Mouse (Mus musculus): ENCODE data around the gene Zmiz2. TPM values are rescaled to one million over a fixed set of nuclear protein-coding genes. Genes with fewer than 3 reads are reported as not detected.
"Not testable (repeated sequence)": the region's sequence is repeated elsewhere in the genome, so short reads cannot be mapped to it uniquely, and the experiment has no call there.

Gene Zmiz2
- polyA plus RNA-seq, 1 experiment: 37.1 TPM

GRCm38 (mm10) chr11:6444077-6444853 is 55.4 kb downstream of the Zmiz2 start, which contains the start of gene H2afv:
Gene H2afv, minus strand, starts transcription at chr11:6444443.
- H3K36me3 ChIP-seq (ENCODE audit: control insufficient read depth, insufficient read depth): no peaks in the 10 kb centered on the region
- H3ac ChIP-seq (ENCODE audit: control insufficient read depth, insufficient read length): peak within 1 kb of the TSS; percentile 12
- no peaks in the 10 kb centered on the region for H3K27me3 ChIP-seq (ENCODE audit: control insufficient read depth, insufficient read depth, insufficient read length)
- peak within 1 kb of the TSS; percentile 50 for H3K4me3 ChIP-seq
- peaks cover 46% of the 10 kb centered on the region for H3K79me2 ChIP-seq (ENCODE audit: control insufficient read depth, insufficient read depth)
- H3K4me2 ChIP-seq (ENCODE audit: low read depth): peak within 1 kb of the TSS; percentile 95
- no peak for TF ChIP-seq TCF3 (IDR thresholded peaks at IDR 0.05; ENCODE audit: insufficient read length, low read depth)
- 0 out of 2 replicates have a peak, but pooled peaks have one; percentile 60 for TF ChIP-seq CEBPB (IDR thresholded peaks at IDR 0.05; ENCODE audit: insufficient read depth, poor library complexity, severe bottlenecking)
- no peak for TF ChIP-seq TCF12 (IDR thresholded peaks at IDR 0.05; ENCODE audit: insufficient read depth, poor library complexity, severe bottlenecking)
- peak; percentile 71 for TF ChIP-seq POLR2AphosphoS2 (IDR thresholded peaks at IDR 0.05; ENCODE audit: insufficient read length, low read depth)
- TF ChIP-seq E2F4 (IDR thresholded peaks at IDR 0.05; ENCODE audit: insufficient read depth): peak; percentile 87
- peak; percentile 76 for TF ChIP-seq POLR2A (IDR thresholded peaks at IDR 0.05; ENCODE audit: insufficient read length, low read depth)
- peak in 1 of 3 experiments; percentile 63 for TF ChIP-seq MYOG (IDR thresholded peaks at IDR 0.05; ENCODE audit: control insufficient read depth in 1 of 3, insufficient read depth in 1 of 3, insufficient read length in 2 of 3, low read depth in 2 of 3)
- TF ChIP-seq MAX (IDR thresholded peaks at IDR 0.05; ENCODE audit: low read depth): peak; percentile 3
- TF ChIP-seq SRF (IDR thresholded peaks at IDR 0.05; ENCODE audit: control insufficient read depth, insufficient read length, low read depth): no peak
- TF ChIP-seq REST (IDR thresholded peaks at IDR 0.05; ENCODE audit: insufficient read depth, insufficient read length): no peak
- TF ChIP-seq USF1 (IDR thresholded peaks at IDR 0.05; ENCODE audit: low read depth): no peak
- TF ChIP-seq MYOD1 (IDR thresholded peaks at IDR 0.05; ENCODE audit: control insufficient read depth in 1 of 3, insufficient read length in 2 of 3, low read depth in 2 of 3): peak in 2 of 3 experiments; percentile 41 to 56

GRCm38 (mm10) chr11:6445441-6445840 is 56.6 kb downstream of the Zmiz2 start:
- Histone ChIP-seq H3K4me2 (ENCODE audit: low read depth) (peak overlapping the region; percentile 95), H3K4me3 (peak overlapping the region; percentile 50), H3K36me3 (ENCODE audit: control insufficient read depth, insufficient read depth) (no peaks in the 10 kb centered on the region), H3K79me2 (ENCODE audit: control insufficient read depth, insufficient read depth) (peaks cover 34% of the 10 kb centered on the region), H3ac (ENCODE audit: control insufficient read depth, insufficient read length) (no peak overlapping the region), H3K27me3 (ENCODE audit: control insufficient read depth, insufficient read depth, insufficient read length) (no peaks in the 10 kb centered on the region)
- TF ChIP-seq POLR2AphosphoS2 (IDR thresholded peaks at IDR 0.05; ENCODE audit: insufficient read length, low read depth) (no peak), MYOG (IDR thresholded peaks at IDR 0.05; ENCODE audit: control insufficient read depth in 1 of 3, insufficient read depth in 1 of 3, insufficient read length in 2 of 3, low read depth in 2 of 3) (no peak), E2F4 (IDR thresholded peaks at IDR 0.05; ENCODE audit: insufficient read depth) (no peak)

- H3K79me2 ChIP-seq (ENCODE audit: control insufficient read depth, insufficient read depth): peaks cover 29% of the 10 kb centered on the region
- TF ChIP-seq SRF (IDR thresholded peaks at IDR 0.05; ENCODE audit: control insufficient read depth, insufficient read length, low read depth) (no peak), POLR2A (IDR thresholded peaks at IDR 0.05; ENCODE audit: insufficient read length, low read depth) (no peak), USF1 (IDR thresholded peaks at IDR 0.05; ENCODE audit: low read depth) (no peak), TCF12 (IDR thresholded peaks at IDR 0.05; ENCODE audit: insufficient read depth, poor library complexity, severe bottlenecking) (no peak), POLR2AphosphoS2 (IDR thresholded peaks at IDR 0.05; ENCODE audit: insufficient read length, low read depth) (no peak), MYOD1 (IDR thresholded peaks at IDR 0.05; ENCODE audit: control insufficient read depth in 1 of 3, insufficient read length in 2 of 3, low read depth in 2 of 3) (no peak), MAX (IDR thresholded peaks at IDR 0.05; ENCODE audit: low read depth) (no peak), TCF3 (IDR thresholded peaks at IDR 0.05; ENCODE audit: insufficient read length, low read depth) (no peak), E2F4 (IDR thresholded peaks at IDR 0.05; ENCODE audit: insufficient read depth) (no peak)
Observed at GRCm38 (mm10) chr11:6445951-6446350, 57.1 kb downstream of the Zmiz2 start.

GRCm38 (mm10) chr11:6447493-6447892 is 58.6 kb downstream of the Zmiz2 start:
- Histone ChIP-seq H3K79me2 (ENCODE audit: control insufficient read depth, insufficient read depth) (peaks cover 14% of the 10 kb centered on the region), H3K27me3 (ENCODE audit: control insufficient read depth, insufficient read depth, insufficient read length) (no peaks in the 10 kb centered on the region), H3K36me3 (ENCODE audit: control insufficient read depth, insufficient read depth) (no peaks in the 10 kb centered on the region), H3K4me3 (no peak overlapping the region), H3ac (ENCODE audit: control insufficient read depth, insufficient read length) (no peak overlapping the region), H3K4me2 (ENCODE audit: low read depth) (no peak overlapping the region)
- TF ChIP-seq TCF12 (IDR thresholded peaks at IDR 0.05; ENCODE audit: insufficient read depth, poor library complexity, severe bottlenecking) (no peak), CEBPB (IDR thresholded peaks at IDR 0.05; ENCODE audit: insufficient read depth, poor library complexity, severe bottlenecking) (no peak), USF1 (IDR thresholded peaks at IDR 0.05; ENCODE audit: low read depth) (no peak), SRF (IDR thresholded peaks at IDR 0.05; ENCODE audit: control insufficient read depth, insufficient read length, low read depth) (no peak), TCF3 (IDR thresholded peaks at IDR 0.05; ENCODE audit: insufficient read length, low read depth) (no peak), POLR2A (IDR thresholded peaks at IDR 0.05; ENCODE audit: insufficient read length, low read depth) (no peak), MAX (IDR thresholded peaks at IDR 0.05; ENCODE audit: low read depth) (no peak), MYOG (IDR thresholded peaks at IDR 0.05; ENCODE audit: control insufficient read depth in 1 of 3, insufficient read depth in 1 of 3, insufficient read length in 2 of 3, low read depth in 2 of 3) (no peak), E2F4 (IDR thresholded peaks at IDR 0.05; ENCODE audit: insufficient read depth) (no peak), POLR2AphosphoS2 (IDR thresholded peaks at IDR 0.05; ENCODE audit: insufficient read length, low read depth) (no peak)

More at GRCm38 (mm10) chr11:6445951-6446350, 57.1 kb downstream of the Zmiz2 start:
- Histone ChIP-seq H3K36me3 (ENCODE audit: control insufficient read depth, insufficient read depth) (no peaks in the 10 kb centered on the region), H3K4me2 (ENCODE audit: low read depth) (no peak overlapping the region), H3K27me3 (ENCODE audit: control insufficient read depth, insufficient read depth, insufficient read length) (no peaks in the 10 kb centered on the region), H3ac (ENCODE audit: control insufficient read depth, insufficient read length) (no peak overlapping the region), H3K4me3 (no peak overlapping the region)

- H3K4me3 ChIP-seq; H3K27me3 ChIP-seq (ENCODE audit: control insufficient read depth, insufficient read depth, insufficient read length); H3K36me3 ChIP-seq (ENCODE audit: control insufficient read depth, insufficient read depth); H3ac ChIP-seq (ENCODE audit: control insufficient read depth, insufficient read length); H3K4me2 ChIP-seq (ENCODE audit: low read depth); H3K79me2 ChIP-seq (ENCODE audit: control insufficient read depth, insufficient read depth): not testable (repeated sequence)
Observed at GRCm38 (mm10) chr11:6448155-6448554, 59.3 kb downstream of the Zmiz2 start.

Other genes with a start within 250 kb of the Zmiz2 start
- 0.07 TPM for gene A730071L15Rik, start 189.0 kb upstream of the Zmiz2 start, polyA plus RNA-seq (2012; fragmentation: generic; extraction: Trizol)
- gene Nudcd3, start 188.7 kb upstream of the Zmiz2 start, polyA plus RNA-seq (2012; fragmentation: generic; extraction: Trizol): 67.1 TPM
- gene Npc1l1, start 158.9 kb upstream of the Zmiz2 start, polyA plus RNA-seq (2012; fragmentation: generic; extraction: Trizol): 0.07 TPM
- 55.7 TPM for gene Ddx56, start 121.3 kb upstream of the Zmiz2 start, polyA plus RNA-seq (2012; fragmentation: generic; extraction: Trizol)
- 66.9 TPM for gene Tmed4, start 114.2 kb upstream of the Zmiz2 start, polyA plus RNA-seq (2012; fragmentation: generic; extraction: Trizol)
- 127 TPM for gene Ogdh, start 97.4 kb upstream of the Zmiz2 start, polyA plus RNA-seq (2012; fragmentation: generic; extraction: Trizol)
- 3,065 TPM for gene Ppia, start 26.4 kb downstream of the Zmiz2 start, polyA plus RNA-seq (2012; fragmentation: generic; extraction: Trizol)
- 175 TPM for gene H2afv, start 55.4 kb downstream of the Zmiz2 start, polyA plus RNA-seq (2012; fragmentation: generic; extraction: Trizol)
- 33.2 TPM for gene Purb, start 86.8 kb downstream of the Zmiz2 start, polyA plus RNA-seq (2012; fragmentation: generic; extraction: Trizol)
- gene Myo1g, start 131.9 kb downstream of the Zmiz2 start, polyA plus RNA-seq (2012; fragmentation: generic; extraction: Trizol): 0.04 TPM
- 66.0 TPM for gene Ccm2, start 157.8 kb downstream of the Zmiz2 start, polyA plus RNA-seq (2012; fragmentation: generic; extraction: Trizol)
- 1.00 TPM for gene Nacad, start 217.0 kb downstream of the Zmiz2 start, polyA plus RNA-seq (2012; fragmentation: generic; extraction: Trizol)
- 71.7 TPM for gene Tbrg4, start 237.0 kb downstream of the Zmiz2 start, polyA plus RNA-seq (2012; fragmentation: generic; extraction: Trizol)
- not detected for gene Wap, start 249.6 kb downstream of the Zmiz2 start, polyA plus RNA-seq (2012; fragmentation: generic; extraction: Trizol)

Measured in myocyte (in vitro differentiated cells).